Mouse (Mus musculus): ENCODE results near the gene Vwc2. TPM values are rescaled to one million over a fixed set of nuclear protein-coding genes. Genes with fewer than 3 reads are reported as not detected.
A peak's percentile ranks its signal among the peaks of the same experiment; 100 is the strongest.

The Vwc2 gene
- total RNA-seq (2021), result 10 to 100 TPM in 1 of 2 experiments, 1 to 10 TPM in 1; 9.8 to 11.4 TPM

GRCm38 (mm10) chr11:11113576-11114233 is at the start of gene Vwc2:
Gene Vwc2, plus strand, starts transcription at chr11:11114223.
- intact Hi-C loops (cut with DNase I), result no loop called here
- peak; percentile 56 for DNase-seq

DNA sequence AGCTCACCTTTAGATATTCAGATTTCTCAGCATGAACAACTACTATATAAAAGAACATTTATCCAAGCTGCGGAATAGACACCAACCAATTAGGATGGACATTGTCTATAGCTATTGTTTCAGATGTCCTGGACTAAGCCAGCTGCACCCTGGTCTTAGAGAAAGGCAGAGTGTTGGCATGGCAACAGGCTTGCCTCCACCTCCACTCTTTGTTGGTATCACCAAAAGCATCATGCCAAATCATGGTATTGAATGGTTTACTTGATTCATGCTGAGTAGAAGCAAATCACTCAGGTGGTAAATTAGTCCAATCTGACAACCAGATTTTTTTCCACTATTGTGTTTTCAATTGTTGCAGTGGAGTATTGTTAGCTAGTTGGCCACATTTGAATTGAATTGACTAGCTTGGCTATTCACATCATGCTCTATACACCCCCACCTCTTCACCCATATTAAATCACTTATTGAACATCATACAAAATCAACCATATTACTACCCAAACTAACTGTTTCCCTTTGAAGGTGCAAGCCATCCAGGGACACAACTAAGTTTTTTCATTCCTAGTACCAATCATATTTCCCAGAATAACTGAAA is 25.8 kb upstream of the Vwc2 start:
- intact Hi-C loops (cut with DNase I), result no loop called here
- DNase-seq, result no peak

- no peak for DNase-seq
- intact Hi-C loops (cut with DNase I), result no loop called here
Observed at GRCm38 (mm10) chr11:11097606-11098005, 16.4 kb upstream of the Vwc2 start.

- no peak for DNase-seq
- intact Hi-C loops (cut with DNase I), result no loop called here
Observed at GRCm38 (mm10) chr11:11098282-11098681, 15.7 kb upstream of the Vwc2 start.

DNA sequence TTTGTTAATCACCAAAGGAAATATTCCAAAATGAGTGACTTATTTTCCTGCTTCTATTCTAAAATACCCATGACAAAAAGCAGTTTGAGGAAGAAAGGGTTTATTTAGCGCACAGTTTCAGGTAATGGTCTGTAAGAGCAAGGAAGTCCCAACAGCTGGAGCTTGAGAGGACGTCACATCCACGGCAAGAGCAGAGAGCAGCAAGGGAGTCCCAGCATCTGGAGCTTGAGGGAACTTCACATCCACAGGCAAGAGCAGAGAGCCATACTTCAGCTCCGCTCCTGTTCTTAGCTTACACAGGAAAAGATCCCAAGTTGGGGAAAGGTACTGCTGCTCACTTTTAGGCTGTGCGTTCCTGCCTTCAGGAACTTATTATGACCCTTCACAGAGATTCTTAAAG is 15.0 kb upstream of the Vwc2 start:
- intact Hi-C loops (cut with DNase I), result no loop called here
- DNase-seq, result no peak

GRCm38 (mm10) chr11:11102182-11102581 is 11.8 kb upstream of the Vwc2 start:
- no peak for DNase-seq
- intact Hi-C loops (cut with DNase I), result no loop called here

- DNase-seq, result no peak
- intact Hi-C loops (cut with DNase I), result no loop called here
Observed at GRCm38 (mm10) chr11:11102620-11103019, 11.4 kb upstream of the Vwc2 start.

GRCm38 (mm10) chr11:11108922-11109321 is 5.1 kb upstream of the Vwc2 start:
- intact Hi-C loops (cut with DNase I), result no loop called here
- no peak for DNase-seq

- DNase-seq, result peak; percentile 56
- intact Hi-C loops (cut with DNase I), result no loop called here
Observed at GRCm38 (mm10) chr11:11114234-11115030, 409 bp downstream of the Vwc2 start.

GRCm38 (mm10) chr11:11115031-11115647 is 1.1 kb downstream of the Vwc2 start:
- intact Hi-C loops (cut with DNase I), result no loop called here
- DNase-seq, result no peak

DNA sequence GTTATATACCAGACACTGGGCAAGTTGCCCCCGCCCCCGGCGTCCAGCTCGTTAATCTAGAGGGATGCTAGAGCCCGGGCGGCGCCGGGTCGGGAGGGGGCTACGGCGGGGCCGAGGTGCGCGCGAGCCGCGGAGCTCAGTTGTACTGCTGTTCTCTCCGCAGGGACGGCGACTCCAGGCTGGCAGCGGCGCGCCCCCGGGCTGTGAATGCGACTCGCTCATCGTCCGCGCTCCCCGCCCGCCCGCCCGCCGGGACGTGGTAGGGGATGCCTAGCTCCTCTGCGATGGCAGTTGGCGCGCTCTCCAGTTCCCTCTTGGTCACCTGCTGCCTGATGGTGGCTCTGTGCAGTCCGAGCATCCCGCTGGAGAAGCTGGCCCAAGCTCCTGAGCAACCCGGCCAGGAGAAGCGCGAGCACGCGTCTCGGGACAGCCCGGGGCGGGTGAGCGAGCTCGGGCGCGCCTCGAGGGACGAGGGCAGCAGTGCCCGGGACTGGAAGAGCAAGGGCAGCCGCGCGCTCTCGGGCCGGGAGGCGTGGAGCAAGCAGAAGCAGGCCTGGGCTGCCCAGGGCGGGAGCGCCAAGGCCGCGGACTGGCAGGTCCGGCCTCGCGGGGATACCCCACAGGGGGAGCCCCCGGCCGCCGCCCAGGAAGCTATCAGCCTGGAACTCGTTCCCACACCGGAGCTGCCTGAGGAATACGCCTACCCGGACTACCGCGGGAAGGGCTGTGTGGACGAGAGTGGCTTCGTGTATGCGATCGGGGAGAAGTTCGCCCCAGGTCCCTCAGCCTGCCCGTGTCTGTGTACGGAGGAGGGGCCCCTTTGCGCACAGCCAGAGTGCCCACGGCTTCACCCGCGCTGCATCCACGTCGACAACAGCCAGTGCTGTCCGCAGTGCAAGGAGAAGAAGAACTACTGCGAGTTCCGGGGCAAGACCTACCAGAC is 1.9 kb downstream of the Vwc2 start:
- intact Hi-C loops (cut with DNase I), result no loop called here
- DNase-seq, result peak; percentile 45

GRCm38 (mm10) chr11:11116736-11117135 is 2.7 kb downstream of the Vwc2 start:
- DNase-seq, result no peak
- intact Hi-C loops (cut with DNase I), result no loop called here

DNA sequence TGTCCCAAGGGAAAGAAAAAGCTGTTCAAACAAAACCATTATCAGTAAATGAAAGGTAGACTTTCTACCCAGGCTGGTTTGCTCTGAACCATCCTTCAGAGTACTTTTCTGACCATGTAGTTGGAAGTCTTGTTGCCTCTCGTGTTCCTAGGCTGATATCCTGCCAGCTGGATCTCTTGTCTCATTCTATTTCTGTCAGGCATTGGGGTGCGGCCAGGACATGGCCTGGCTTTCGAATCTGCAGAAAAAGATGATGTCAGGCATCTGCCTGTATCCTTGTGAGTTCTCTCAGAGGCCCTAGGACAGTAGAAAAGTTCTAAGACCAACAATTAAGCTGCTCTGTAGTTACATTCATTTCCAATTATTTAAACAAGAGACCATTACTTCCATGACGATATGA is 8.8 kb downstream of the Vwc2 start:
- DNase-seq, result peak; percentile 35
- intact Hi-C loops (cut with DNase I), result no loop called here

DNA sequence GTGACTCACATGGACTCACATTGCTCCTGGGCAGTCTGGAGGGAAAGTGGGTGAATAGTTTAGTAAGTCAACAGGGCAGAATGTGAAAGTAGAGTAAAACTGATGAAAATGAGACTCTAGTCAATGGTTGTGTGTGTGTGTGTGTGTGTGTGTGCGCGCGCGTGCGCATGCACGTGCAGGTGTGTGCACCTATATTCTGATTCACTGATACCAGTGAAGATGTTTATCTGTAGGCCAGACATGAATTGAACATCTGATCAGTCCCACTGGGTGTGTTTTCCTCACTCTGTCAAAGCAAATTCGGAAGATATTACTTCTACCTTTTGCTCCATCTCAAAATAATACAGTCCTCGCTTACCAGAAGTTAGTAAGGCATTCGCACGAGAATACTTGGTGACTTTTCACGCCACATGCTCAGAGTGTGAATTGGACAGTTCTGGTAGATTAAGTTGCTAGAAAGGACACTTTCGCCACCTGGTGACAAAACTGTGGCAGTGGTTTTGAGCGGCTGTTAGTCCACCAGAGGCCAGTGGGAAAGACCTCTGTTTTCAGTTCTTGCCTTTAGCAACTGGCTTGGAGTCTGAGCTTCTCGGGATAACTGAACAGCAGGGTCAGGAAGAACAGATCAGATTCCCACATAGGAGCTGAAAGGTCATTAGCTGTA is 17.5 kb downstream of the Vwc2 start:
- intact Hi-C loops (cut with DNase I), result loop anchor here (5.0 to 10.0 kb wide), 2 partner anchors 1647 to 1814 kb away; no protein-coding TSS in a partner anchor

GRCm38 (mm10) chr11:11140622-11141021 is 26.6 kb downstream of the Vwc2 start:
- intact Hi-C loops (cut with DNase I), result no loop called here
- DNase-seq, result no peak

More for the DNA sequence above, 17.5 kb downstream of the Vwc2 start:
- peak; percentile 47 for DNase-seq

- intact Hi-C loops (cut with DNase I), result no loop called here
- peak; percentile 24 for DNase-seq
Observed at GRCm38 (mm10) chr11:11152681-11153080, 38.7 kb downstream of the Vwc2 start.

DNA sequence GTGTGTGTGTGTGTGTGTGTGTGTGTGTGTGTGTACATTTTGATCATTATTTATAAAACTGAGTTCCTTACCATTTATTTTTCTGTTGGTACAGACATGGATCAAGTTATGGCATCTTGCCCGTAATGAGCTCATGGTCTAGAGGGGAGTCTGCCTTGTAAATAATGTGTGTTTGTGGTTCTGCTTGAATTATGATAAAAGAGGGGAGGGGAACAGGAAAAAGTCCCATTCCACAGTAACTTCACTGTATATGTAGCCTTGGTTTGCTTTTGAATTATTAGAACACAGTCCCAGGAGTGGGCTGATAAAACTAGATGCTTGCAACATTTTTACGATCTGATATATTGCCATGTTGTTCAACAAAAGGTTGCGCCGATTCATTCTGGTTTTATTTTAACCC is 57.4 kb downstream of the Vwc2 start:
- no peak for DNase-seq
- intact Hi-C loops (cut with DNase I), result no loop called here

- no peak for DNase-seq
- intact Hi-C loops (cut with DNase I), result no loop called here
Observed at GRCm38 (mm10) chr11:11175259-11175658, 61.2 kb downstream of the Vwc2 start.

DNA sequence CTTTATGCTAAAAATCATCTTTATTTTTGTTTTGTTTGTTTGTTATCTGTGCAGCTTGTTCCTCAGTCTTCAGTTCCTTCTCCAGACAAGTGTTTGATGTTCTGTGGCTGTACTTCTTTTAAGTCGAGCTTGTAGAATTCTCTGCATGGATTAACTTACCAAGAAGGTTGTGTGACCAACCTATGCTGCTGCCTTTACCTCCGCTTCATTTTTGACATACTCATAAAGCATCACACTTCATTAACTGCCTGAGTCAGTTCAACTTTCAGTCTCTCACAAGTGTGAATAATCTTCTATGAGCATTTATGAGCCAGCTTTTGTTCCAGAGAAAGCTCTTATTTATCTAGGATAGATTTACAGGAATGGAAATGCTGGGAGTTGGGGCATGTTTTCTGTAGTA is 68.7 kb downstream of the Vwc2 start:
- intact Hi-C loops (cut with DNase I), result no loop called here

DNA sequence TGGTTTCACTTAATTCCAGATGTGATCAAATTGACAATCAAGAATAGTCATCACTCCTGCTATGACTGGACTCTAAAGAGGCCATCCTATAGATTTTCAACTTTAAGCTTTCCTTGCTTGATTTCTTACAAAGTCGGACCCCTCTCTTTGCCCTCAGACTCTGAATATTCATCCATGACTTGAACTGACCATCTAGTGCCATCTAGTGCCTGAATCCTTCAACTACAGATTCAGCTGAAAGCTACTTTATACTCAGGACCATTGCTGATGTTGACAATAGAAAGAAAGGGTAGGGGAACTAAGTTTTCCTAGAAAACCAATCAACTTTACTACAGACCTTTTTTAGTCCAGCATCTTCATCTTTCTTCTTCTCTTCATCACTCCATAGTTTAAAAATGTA is 109.1 kb downstream of the Vwc2 start:
- DNase-seq, result no peak
- intact Hi-C loops (cut with DNase I), result no loop called here

More for the DNA sequence above, 68.7 kb downstream of the Vwc2 start:
- no peak for DNase-seq

Measured in left cerebral cortex, postnatal 4 days (tissue).